Mouse (Mus musculus): Measurements from ENCODE around the gene Pidd1.

GRCm38 (mm10) chr7:141457986-141458660, 14.3 kb upstream of the Pidd1 start:
- TF ChIP-seq CTCF (IDR thresholded peaks at IDR 0.05; ENCODE audit: low read depth) (peak; percentile 75), EP300 (optimal IDR thresholded peaks at IDR 0.05) (no peak)
